Mouse (Mus musculus) midbrain, embryonic 13.5 days (tissue): ENCODE results near the gene Ccdc170. TPM values are rescaled to one million over a fixed set of nuclear protein-coding genes. Genes with fewer than 3 reads are reported as not detected.
"Not testable (repeated sequence)": the region's sequence is repeated elsewhere in the genome, so short reads cannot be mapped to it uniquely, and the experiment has no call there.

Experiments
- ATAC-seq: fragments of 200-750 bp; cut with Nextera tagmentation; 2 replicates; pipeline ENCODE4 v1.8.0; 2017; ENCODE audit warnings: mild to moderate bottlenecking, moderate TSS enrichment, moderate library complexity
- H3K27ac ChIP-seq: fragments of 300-500 bp; sonication (generic); 2 replicates; pipeline ENCODE4 v1.5.1; 2015; ENCODE audit warnings: inconsistent platforms, mild to moderate bottlenecking, moderate library complexity
- H3K27me3 ChIP-seq: fragments of 300-500 bp; sonication (generic); 2 replicates; pipeline ENCODE4 v1.6.1; 2015; ENCODE audit warnings: mild to moderate bottlenecking, inconsistent platforms
- H3K36me3 ChIP-seq: fragments of 300-500 bp; sonication (generic); 2 replicates; pipeline ENCODE4 v1.6.1; 2015; ENCODE audit warnings: mild to moderate bottlenecking, inconsistent platforms
- H3K4me1 ChIP-seq: fragments of 300-500 bp; sonication (generic); replicated peaks from 2 replicates; pipeline ENCODE4 v1.6.1; 2015; ENCODE audit warnings: inconsistent platforms
- H3K4me2 ChIP-seq: fragments of 300-500 bp; sonication (generic); replicated peaks from 2 replicates; pipeline ENCODE4 v1.6.1; 2015; ENCODE audit warnings: moderate library complexity, mild to moderate bottlenecking, inconsistent platforms
- H3K4me3 ChIP-seq: fragments of 300-500 bp; sonication (generic); replicated peaks from 2 replicates; pipeline ENCODE4 v1.5.1; 2015; ENCODE audit warnings: mild to moderate bottlenecking, inconsistent platforms
- H3K9ac ChIP-seq: fragments of 300-500 bp; sonication (generic); replicated peaks from 2 replicates; pipeline ENCODE4 v1.6.1; 2015; ENCODE audit warnings: mild to moderate bottlenecking, inconsistent platforms
- H3K9me3 ChIP-seq: fragments of 300-500 bp; sonication (generic); 2 replicates; pipeline ENCODE4 v1.6.1; 2016; ENCODE audit warnings: mild to moderate bottlenecking, inconsistent platforms
- WGBS: fragments of 180-500 bp; shearing (Covaris S2); methylation state at CpG from one replicate; pipeline ENCODE4 v1.1.7; 2015; 5-methylcytosine and 5-hydroxymethylcytosine counted together
- polyA plus RNA-seq: library from polyadenylated mRNA; unstranded; fragments of >200 nt; fragmentation: Nextera tagmentation; extraction: Ambion mirVana; gene quantifications from 2 replicates; pipeline ENCODE4 v1.2.1, GENCODE M21; 2015

The Ccdc170 gene
- 0.05 and 0.27 TPM in 2 replicates for polyA plus RNA-seq

GRCm38 (mm10) chr10:4482355-4482754, at the start of gene Ccdc170:
Gene Ccdc170, plus strand, starts transcription at chr10:4482502.
- 36% methylated on average over 11 of the region's 11 CpGs for WGBS
- H3K9ac ChIP-seq: no peak within 1 kb of the TSS

GRCm38 (mm10) chr10:4432996-4433755, 49.1 kb upstream of the Ccdc170 start:
- 13% methylated on average over 19 of the region's 19 CpGs for WGBS
- Histone ChIP-seq H3K4me3 (peak overlapping the region; percentile 64), H3K9ac (peak overlapping the region; percentile 67), H3K4me2 (peak overlapping the region; percentile 63), H3K27ac (peak overlapping the region; percentile 82), H3K4me1 (peaks cover 21% of the 10 kb centered on the region), H3K9me3 (no peaks in the 10 kb centered on the region), H3K36me3 (peaks cover 10% of the 10 kb centered on the region; the same call in 1 of the 2 replicates), H3K27me3 (no peaks in the 10 kb centered on the region)
- ATAC-seq: 0 out of 2 replicates have a peak, but pooled peaks have one; percentile 0

More at GRCm38 (mm10) chr10:4482355-4482754, at the start of gene Ccdc170:
- Histone ChIP-seq H3K27me3 (no peaks in the 10 kb centered on the region), H3K9me3 (no peaks in the 10 kb centered on the region), H3K4me1 (no peaks in the 10 kb centered on the region), H3K4me3 (no peak within 1 kb of the TSS), H3K36me3 (no peaks in the 10 kb centered on the region), H3K27ac (no peak within 1 kb of the TSS), H3K4me2 (no peak within 1 kb of the TSS)
- no peak for ATAC-seq

GRCm38 (mm10) chr10:4433871-4434270, 48.4 kb upstream of the Ccdc170 start:
- H3K27ac ChIP-seq, H3K27me3 ChIP-seq, H3K9me3 ChIP-seq, H3K4me3 ChIP-seq, H3K9ac ChIP-seq, ATAC-seq: not testable (repeated sequence)
- H3K4me1 ChIP-seq: peaks cover 21% of the 10 kb centered on the region
- H3K4me2 ChIP-seq: peak overlapping the region; percentile 63
- WGBS: 90% methylated on average over 2 of the region's 2 CpGs
- H3K36me3 ChIP-seq: peaks cover 12% of the 10 kb centered on the region

- Histone ChIP-seq H3K9ac (no peak overlapping the region), H3K9me3 (no peaks in the 10 kb centered on the region), H3K4me1 (peaks cover 21% of the 10 kb centered on the region), H3K4me2 (no peak overlapping the region), H3K4me3 (no peak overlapping the region), H3K27me3 (no peaks in the 10 kb centered on the region), H3K36me3 (peaks cover 25% of the 10 kb centered on the region), H3K27ac (no peak overlapping the region)
- 88% methylated on average over 3 of the region's 3 CpGs for WGBS
- ATAC-seq: no peak
These were observed 46.9 kb upstream of the Ccdc170 start for GRCm38 (mm10) chr10:4435416-4435815.

DNA sequence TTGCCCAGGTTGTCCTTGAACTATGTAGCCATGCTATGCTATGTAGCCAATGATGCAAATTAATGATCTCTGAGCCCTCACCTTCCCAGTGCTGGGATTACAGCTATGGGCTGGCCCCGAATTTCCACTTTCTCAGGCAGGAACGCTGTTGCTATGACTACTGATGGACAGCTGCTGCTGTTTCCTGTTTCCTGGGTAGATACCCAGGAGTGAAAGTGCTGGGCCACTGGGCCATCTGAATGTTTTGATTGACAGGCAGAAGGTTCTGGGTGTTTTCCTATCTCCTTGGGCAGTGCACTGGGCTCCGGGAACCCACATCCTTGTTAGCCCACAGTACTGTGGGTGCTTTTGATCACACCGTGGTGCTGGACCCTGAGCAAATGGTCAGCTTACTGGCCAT, 25.9 kb upstream of the Ccdc170 start:
- peaks cover 34% of the 10 kb centered on the region for H3K36me3 ChIP-seq
- ATAC-seq: no peak
- H3K9ac ChIP-seq: no peak overlapping the region
- no peak overlapping the region for H3K4me2 ChIP-seq
- no peaks in the 10 kb centered on the region for H3K9me3 ChIP-seq
- H3K27ac ChIP-seq: no peak overlapping the region
- 83% methylated on average over 4 of the region's 4 CpGs for WGBS
- no peaks in the 10 kb centered on the region for H3K27me3 ChIP-seq
- no peaks in the 10 kb centered on the region for H3K4me1 ChIP-seq
- no peak overlapping the region for H3K4me3 ChIP-seq

DNA sequence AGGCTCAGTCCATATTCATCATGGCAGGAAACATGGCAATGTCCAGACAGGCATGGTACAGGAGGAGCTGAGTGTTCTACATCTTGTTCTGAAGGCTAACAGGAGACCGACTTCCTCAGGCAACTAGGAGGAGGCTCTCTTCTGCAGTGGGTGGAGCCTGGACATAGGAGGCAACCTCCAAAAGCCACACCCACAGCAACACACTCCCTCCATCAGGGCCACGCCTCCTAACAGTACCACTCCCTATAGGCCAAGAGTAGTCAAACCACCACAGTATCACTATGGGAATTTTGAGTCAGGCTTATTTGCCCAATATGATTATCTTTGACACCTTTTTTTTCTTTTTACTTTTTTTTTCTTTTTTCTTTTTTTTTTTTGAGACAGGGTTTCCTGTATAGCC, 22.1 kb upstream of the Ccdc170 start:
- H3K4me3 ChIP-seq: no peak overlapping the region
- WGBS: 98% methylated on average over 2 of the region's 2 CpGs
- no peak for ATAC-seq
- H3K36me3 ChIP-seq: peaks cover 7% of the 10 kb centered on the region
- no peaks in the 10 kb centered on the region for H3K4me1 ChIP-seq
- no peaks in the 10 kb centered on the region for H3K27me3 ChIP-seq
- H3K4me2 ChIP-seq: no peak overlapping the region
- no peak overlapping the region for H3K27ac ChIP-seq
- no peaks in the 10 kb centered on the region for H3K9me3 ChIP-seq
- H3K9ac ChIP-seq: no peak overlapping the region

GRCm38 (mm10) chr10:4465799-4466198, 16.5 kb upstream of the Ccdc170 start:
- Histone ChIP-seq H3K4me2 (no peak overlapping the region), H3K9me3 (no peaks in the 10 kb centered on the region), H3K27ac (no peak overlapping the region), H3K4me1 (no peaks in the 10 kb centered on the region), H3K4me3 (no peak overlapping the region), H3K36me3 (no peaks in the 10 kb centered on the region), H3K9ac (no peak overlapping the region), H3K27me3 (no peaks in the 10 kb centered on the region)
- no peak for ATAC-seq
- WGBS: 82% methylated on average over 7 of the region's 7 CpGs

- 88% methylated on average over 3 of the region's 3 CpGs for WGBS
- H3K4me1 ChIP-seq: no peaks in the 10 kb centered on the region
- no peak overlapping the region for H3K9ac ChIP-seq
- ATAC-seq: no peak
- no peak overlapping the region for H3K4me3 ChIP-seq
- H3K4me2 ChIP-seq: no peak overlapping the region
- H3K27ac ChIP-seq: no peak overlapping the region
- no peaks in the 10 kb centered on the region for H3K9me3 ChIP-seq
- H3K27me3 ChIP-seq: no peaks in the 10 kb centered on the region
- no peaks in the 10 kb centered on the region for H3K36me3 ChIP-seq
These were observed 12.9 kb upstream of the Ccdc170 start for GRCm38 (mm10) chr10:4469406-4469805.

DNA sequence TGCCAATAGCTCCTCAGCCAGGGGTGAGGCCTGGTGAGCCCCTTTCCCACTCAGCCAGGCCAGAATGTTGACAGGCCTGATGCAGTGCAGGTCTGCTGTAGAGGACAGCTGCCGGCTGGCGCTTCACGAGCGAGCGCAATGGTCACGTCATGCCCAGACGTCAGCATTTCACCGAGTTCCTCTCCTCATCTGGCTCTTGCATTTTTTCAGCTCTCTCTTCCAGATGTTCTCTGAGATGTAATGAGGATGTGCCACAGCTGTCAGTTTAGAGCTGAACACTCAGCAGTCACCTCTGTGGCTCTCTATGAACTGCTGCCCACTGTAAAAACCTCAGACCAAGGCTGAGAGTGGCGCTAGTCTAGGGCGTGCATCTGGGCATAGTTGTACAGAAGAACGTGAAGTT, 8.7 kb upstream of the Ccdc170 start:
- H3K36me3 ChIP-seq: no peaks in the 10 kb centered on the region
- H3K27ac ChIP-seq: no peak overlapping the region
- no peak overlapping the region for H3K4me2 ChIP-seq
- H3K4me3 ChIP-seq: no peak overlapping the region
- H3K4me1 ChIP-seq: no peaks in the 10 kb centered on the region
- WGBS: 94% methylated on average over 11 of the region's 11 CpGs
- no peak for ATAC-seq
- H3K9ac ChIP-seq: no peak overlapping the region
- no peaks in the 10 kb centered on the region for H3K9me3 ChIP-seq
- H3K27me3 ChIP-seq: no peaks in the 10 kb centered on the region

GRCm38 (mm10) chr10:4475431-4475830, 6.9 kb upstream of the Ccdc170 start:
- H3K27ac ChIP-seq: no peak overlapping the region
- H3K36me3 ChIP-seq: no peaks in the 10 kb centered on the region
- H3K4me1 ChIP-seq: no peaks in the 10 kb centered on the region
- ATAC-seq: no peak
- H3K4me3 ChIP-seq: no peak overlapping the region
- H3K27me3 ChIP-seq: no peaks in the 10 kb centered on the region
- 84% methylated on average over 3 of the region's 3 CpGs for WGBS
- H3K9me3 ChIP-seq: no peaks in the 10 kb centered on the region
- H3K4me2 ChIP-seq: no peak overlapping the region
- no peak overlapping the region for H3K9ac ChIP-seq

- H3K4me2 ChIP-seq: no peak overlapping the region
- no peaks in the 10 kb centered on the region for H3K9me3 ChIP-seq
- H3K27ac ChIP-seq: no peak overlapping the region
- H3K9ac ChIP-seq: no peak overlapping the region
- H3K36me3 ChIP-seq: no peaks in the 10 kb centered on the region
- H3K27me3 ChIP-seq: no peaks in the 10 kb centered on the region
- H3K4me3 ChIP-seq: no peak overlapping the region
- ATAC-seq: no peak
- H3K4me1 ChIP-seq: no peaks in the 10 kb centered on the region
- WGBS: 98% methylated on average over 5 of the region's 5 CpGs
These were observed 5.7 kb upstream of the Ccdc170 start for GRCm38 (mm10) chr10:4476604-4477003.

DNA sequence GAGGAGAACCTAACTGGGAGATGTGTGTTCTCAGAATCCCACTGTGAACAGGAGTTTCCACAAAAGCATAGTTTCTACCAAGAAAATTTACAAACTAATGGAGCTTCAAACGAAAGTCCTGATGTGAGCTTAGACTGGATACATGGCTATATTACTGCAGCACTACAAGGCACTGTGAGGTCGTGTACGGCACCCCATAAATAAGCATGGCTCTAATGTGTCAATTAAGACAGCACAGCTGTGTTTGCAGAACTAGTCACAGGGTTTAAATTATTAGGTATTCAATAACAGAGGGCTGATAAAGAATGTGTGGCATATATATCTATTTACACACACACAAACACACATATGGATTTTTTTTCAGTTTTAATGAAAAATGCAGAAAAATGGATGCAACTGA, 1.4 kb upstream of the Ccdc170 start:
- H3K9me3 ChIP-seq: no peaks in the 10 kb centered on the region

GRCm38 (mm10) chr10:4481695-4482094, 607 bp upstream of the Ccdc170 start:
- no peaks in the 10 kb centered on the region for H3K36me3 ChIP-seq
- WGBS: 86% methylated on average over 8 of the region's 8 CpGs
- H3K9me3 ChIP-seq: no peaks in the 10 kb centered on the region
- no peak for ATAC-seq
- no peak overlapping the region for H3K4me2 ChIP-seq
- H3K9ac ChIP-seq: no peak overlapping the region
- no peaks in the 10 kb centered on the region for H3K27me3 ChIP-seq
- no peak overlapping the region for H3K27ac ChIP-seq
- H3K4me1 ChIP-seq: no peaks in the 10 kb centered on the region
- no peak overlapping the region for H3K4me3 ChIP-seq

More for the DNA sequence above, 1.4 kb upstream of the Ccdc170 start:
- no peaks in the 10 kb centered on the region for H3K4me1 ChIP-seq
- H3K27me3 ChIP-seq: no peaks in the 10 kb centered on the region
- H3K9ac ChIP-seq: no peak overlapping the region
- H3K27ac ChIP-seq: no peak overlapping the region
- 85% methylated on average over 3 of the region's 3 CpGs for WGBS
- ATAC-seq: no peak
- no peaks in the 10 kb centered on the region for H3K36me3 ChIP-seq
- no peak overlapping the region for H3K4me3 ChIP-seq
- H3K4me2 ChIP-seq: no peak overlapping the region
